Mouse (Mus musculus) lung, embryonic 14.5 days (tissue): ENCODE measurements at regions not wholly inside any gene's neighbourhood (a gene's known extent, or its start where the extent isn't known, plus 50 kb on each side); places are given as distances from the start of the nearest gene placed in this dataset.

Source experiments
- ATAC-seq: fragments of 200-750 bp; cut with Nextera tagmentation; 2 replicates; pipeline ENCODE4 v1.8.0; 2017; ENCODE audit warnings: mild to moderate bottlenecking, moderate TSS enrichment, moderate library complexity; ENCODE audit not compliant: insufficient read depth
- DNase-seq: peaks from one replicate; pipeline ENCODE4 v3.0.0-alpha.2; 2015
- H3K27ac ChIP-seq: fragments of 300-500 bp; sonication (generic); 2 replicates; pipeline ENCODE4 v1.5.1; 2014; ENCODE audit warnings: low read depth, mild to moderate bottlenecking, moderate library complexity
- H3K27me3 ChIP-seq: fragments of 300-500 bp; sonication (generic); 2 replicates; pipeline ENCODE4 v1.6.1; 2014; ENCODE audit warnings: low read length, control low read depth; ENCODE audit not compliant: insufficient read depth
- H3K36me3 ChIP-seq: fragments of 300-500 bp; sonication (generic); 2 replicates; pipeline ENCODE4 v1.6.1; 2014; ENCODE audit warnings: control low read depth; ENCODE audit not compliant: insufficient read depth
- H3K4me1 ChIP-seq: fragments of 300-500 bp; sonication (generic); 2 replicates; pipeline ENCODE4 v1.6.1; 2014; ENCODE audit warnings: antibody characterized with exemption, control low read depth; ENCODE audit not compliant: insufficient read depth
- H3K4me2 ChIP-seq: fragments of 300-500 bp; sonication (generic); 2 replicates; pipeline ENCODE4 v1.6.1; 2014; ENCODE audit warnings: mild to moderate bottlenecking
- H3K4me3 ChIP-seq: fragments of 300-500 bp; sonication (generic); 2 replicates; pipeline ENCODE4 v1.5.1; 2014; ENCODE audit warnings: low read depth, low read length
- H3K9ac ChIP-seq: fragments of 300-500 bp; sonication (generic); 2 replicates; pipeline ENCODE4 v1.6.1; 2014
- H3K9me3 ChIP-seq: fragments of 300-500 bp; sonication (generic); 2 replicates; pipeline ENCODE4 v1.6.1; 2016; ENCODE audit warnings: low read depth, low read length, control low read depth
- CTCF ChIP-seq: IDR thresholded peaks from 2 replicates; pipeline ENCODE4 v1.5.1; 2016; ENCODE audit warnings: antibody characterized with exemption, low read depth
- WGBS: fragments of 180-500 bp; shearing (Covaris S2); extraction: QIAGEN DNeasy Blood & Tissue Kit; methylation state at CpG from one replicate; pipeline ENCODE4 v1.1.7; 2014; 5-methylcytosine and 5-hydroxymethylcytosine counted together

DNA sequence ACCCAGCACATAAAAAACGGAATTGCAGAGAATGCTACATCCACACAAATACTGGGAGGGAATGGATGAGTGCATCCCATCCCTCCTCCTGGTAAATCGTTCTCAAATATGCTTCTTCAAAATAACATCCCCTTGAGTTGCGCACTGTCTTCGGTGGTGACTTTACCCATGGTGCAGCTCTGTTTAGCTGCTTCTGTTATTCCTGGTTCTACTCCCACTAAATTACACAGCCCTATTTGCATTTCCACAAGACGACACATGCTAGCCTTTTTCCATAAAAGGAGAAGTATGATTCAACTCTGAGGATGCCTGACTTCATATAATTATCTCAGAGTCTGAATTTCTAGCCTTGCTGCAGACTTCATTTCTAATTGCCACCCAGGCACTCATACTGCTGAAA lies 65.5 kb upstream of the Ift57 start:
- H3K36me3 ChIP-seq = no peaks in the 10 kb centered on the region
- H3K9ac ChIP-seq = no peak overlapping the region
- H3K4me2 ChIP-seq = no peak overlapping the region
- no peak overlapping the region for H3K27ac ChIP-seq
- ATAC-seq (no peak), DNase-seq (no peak)
- no peaks in the 10 kb centered on the region for H3K4me1 ChIP-seq
- no peak for TF ChIP-seq CTCF
- H3K9me3 ChIP-seq = no peaks in the 10 kb centered on the region
- no peaks in the 10 kb centered on the region for H3K27me3 ChIP-seq
- 83% methylated on average over 5 of the region's 5 CpGs for WGBS
- no peak overlapping the region for H3K4me3 ChIP-seq

DNA sequence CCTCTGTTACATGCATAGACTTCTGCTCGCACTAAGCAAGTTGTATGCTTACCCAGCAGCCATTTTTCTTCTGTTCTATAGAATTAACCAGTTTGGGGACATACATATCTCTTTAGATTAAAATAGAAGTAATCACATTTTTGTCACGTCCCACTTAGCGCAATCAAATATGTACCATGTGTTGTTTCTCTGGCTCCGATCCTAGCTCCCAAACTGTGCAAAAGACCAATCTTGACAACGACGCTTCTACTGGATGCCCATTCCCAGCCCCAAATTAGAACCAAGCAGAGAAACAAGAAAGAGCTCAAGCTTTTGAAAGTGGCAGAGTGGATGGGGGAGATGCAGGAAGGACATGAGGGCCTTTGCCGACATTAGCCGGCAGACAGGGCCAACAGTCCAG lies 63.5 kb upstream of the Ift57 start:
- no peak for ATAC-seq

GRCm38 (mm10) chr16:49636467-49636866 lies 62.6 kb upstream of the Ift57 start:
- WGBS = 93% methylated on average over 1 of the region's 1 CpGs
- no peaks in the 10 kb centered on the region for H3K36me3 ChIP-seq
- no peak overlapping the region for H3K4me3 ChIP-seq
- H3K9ac ChIP-seq = no peak overlapping the region
- no peaks in the 10 kb centered on the region for H3K27me3 ChIP-seq
- H3K27ac ChIP-seq = no peak overlapping the region
- no peak for DNase-seq
- no peak overlapping the region for H3K4me2 ChIP-seq
- no peak for TF ChIP-seq CTCF
- ATAC-seq = no peak
- no peaks in the 10 kb centered on the region for H3K4me1 ChIP-seq
- H3K9me3 ChIP-seq = no peaks in the 10 kb centered on the region

More for the DNA sequence above, 63.5 kb upstream of the Ift57 start:
- Histone ChIP-seq H3K4me2 (no peak overlapping the region), H3K36me3 (no peaks in the 10 kb centered on the region), H3K4me3 (no peak overlapping the region), H3K9ac (no peak overlapping the region), H3K27me3 (no peaks in the 10 kb centered on the region), H3K9me3 (no peaks in the 10 kb centered on the region), H3K4me1 (no peaks in the 10 kb centered on the region), H3K27ac (no peak overlapping the region)
- no peak for DNase-seq
- TF ChIP-seq CTCF = no peak
- 87% methylated on average over 8 of the region's 8 CpGs for WGBS

DNA sequence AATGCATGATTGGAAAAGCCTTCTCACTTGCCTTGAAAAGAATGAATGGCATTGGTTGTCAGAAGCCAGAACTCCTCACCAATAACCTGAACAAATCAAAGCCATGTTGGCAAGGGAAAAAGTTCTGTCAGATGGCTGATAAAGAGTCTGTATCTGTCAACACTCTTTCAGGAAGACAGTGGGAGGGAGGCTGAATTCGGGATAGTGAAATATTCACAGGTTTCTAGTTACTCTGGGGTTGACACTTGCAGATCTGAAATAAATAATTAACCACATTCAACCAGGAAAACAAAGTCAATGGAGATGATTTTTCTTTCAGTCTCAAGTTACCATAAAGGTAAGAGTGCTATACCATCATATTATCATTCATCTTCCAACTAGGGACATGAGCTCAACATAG lies 56.3 kb upstream of the Ift57 start:
- 34% methylated on average over 1 of the region's 1 CpGs for WGBS
- Histone ChIP-seq H3K9me3 (no peaks in the 10 kb centered on the region), H3K9ac (no peak overlapping the region), H3K27me3 (no peaks in the 10 kb centered on the region), H3K4me1 (no peaks in the 10 kb centered on the region), H3K27ac (no peak overlapping the region), H3K4me3 (no peak overlapping the region), H3K4me2 (no peak overlapping the region), H3K36me3 (no peaks in the 10 kb centered on the region)
- DNase-seq = no peak
- no peak for ATAC-seq
- no peak for TF ChIP-seq CTCF

DNA sequence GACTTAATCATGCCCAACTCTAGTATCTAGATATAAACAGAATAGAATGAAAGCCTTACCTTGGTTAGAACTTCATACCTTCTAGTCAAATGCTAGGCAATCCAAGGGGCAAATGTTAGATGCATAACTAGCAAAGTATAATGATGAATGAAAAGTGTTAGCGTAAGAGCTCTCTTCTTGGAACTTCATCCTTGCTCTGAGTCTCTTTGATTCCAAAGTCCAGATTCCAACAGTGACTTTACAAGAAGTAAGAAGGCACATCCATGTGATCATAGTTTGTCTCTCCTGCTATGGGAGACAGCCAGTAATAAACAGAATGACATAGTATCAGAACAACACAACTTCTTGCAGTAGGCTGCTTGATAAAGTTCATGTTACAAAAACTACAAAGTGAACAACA lies 54.6 kb upstream of the Ift57 start:
- 97% methylated on average over 1 of the region's 1 CpGs for WGBS
- no peaks in the 10 kb centered on the region for H3K36me3 ChIP-seq
- no peak overlapping the region for H3K9ac ChIP-seq
- H3K9me3 ChIP-seq = no peaks in the 10 kb centered on the region
- no peak overlapping the region for H3K27ac ChIP-seq
- no peak overlapping the region for H3K4me2 ChIP-seq
- no peaks in the 10 kb centered on the region for H3K4me1 ChIP-seq
- no peak for TF ChIP-seq CTCF
- DNase-seq (no peak), ATAC-seq (no peak)
- H3K27me3 ChIP-seq = no peaks in the 10 kb centered on the region
- H3K4me3 ChIP-seq = no peak overlapping the region

GRCm38 (mm10) chr16:49646479-49646878 lies 52.6 kb upstream of the Ift57 start:
- no peaks in the 10 kb centered on the region for H3K36me3 ChIP-seq
- ATAC-seq (no peak), DNase-seq (no peak)
- H3K27ac ChIP-seq = no peak overlapping the region
- H3K4me1 ChIP-seq = no peaks in the 10 kb centered on the region
- H3K9ac ChIP-seq = no peak overlapping the region
- no peak overlapping the region for H3K4me2 ChIP-seq
- no peaks in the 10 kb centered on the region for H3K27me3 ChIP-seq
- no peak overlapping the region for H3K4me3 ChIP-seq
- no peaks in the 10 kb centered on the region for H3K9me3 ChIP-seq
- TF ChIP-seq CTCF = no peak
